Mouse (Mus musculus): ENCODE results near the gene Hist1h2bj. TPM values are rescaled to one million over a fixed set of nuclear protein-coding genes. Genes with fewer than 3 reads are reported as not detected.
A peak's percentile ranks its signal among the peaks of the same experiment; 100 is the strongest.
"Not testable (repeated sequence)": the region's sequence is repeated elsewhere in the genome, so short reads cannot be mapped to it uniquely, and the experiment has no call there.

Hist1h2bj gene
- polyA plus RNA-seq, 1 experiment from 2014 or later = 10.2 TPM

GRCm38 (mm10) chr13:22049737-22050440, 6.9 kb downstream of the Hist1h2bj start:
- 0 out of 2 replicates have a peak, but pooled peaks have one; percentile 37 for ATAC-seq (replicated peaks; ENCODE audit: low FRiP score, low read depth)
- under 1% methylated on average over 14 of the region's 14 CpGs for WGBS
- DNase-seq (ENCODE audit: low spot score) = peak; percentile 87
- Histone ChIP-seq H3K27ac (peak overlapping the region; percentile 72), H3K4me2 (ENCODE audit: low read length) (peak overlapping the region; percentile 67), H3K27me3 (ENCODE audit: insufficient read depth, low read length) (no peaks in the 10 kb centered on the region), H3K9ac (ENCODE audit: low read depth, low read length) (no peak overlapping the region; the same call in 1 of the 2 replicates), H3K4me3 (replicated peaks; ENCODE audit: low read depth, low read length) (peak overlapping the region; percentile 52), H3K9me3 (replicated peaks; ENCODE audit: low read length) (no peaks in the 10 kb centered on the region), H3K36me3 (ENCODE audit: insufficient read depth, low read length) (no peaks in the 10 kb centered on the region), H3K4me1 (replicated peaks; ENCODE audit: insufficient read depth, low read length) (no peaks in the 10 kb centered on the region)
- TF ChIP-seq CTCF (IDR thresholded peaks at IDR 0.05; ENCODE audit: low read depth) = no peak

GRCm38 (mm10) chr13:22050591-22051522, 7.8 kb downstream of the Hist1h2bj start:
- no peaks in the 10 kb centered on the region for H3K9me3 ChIP-seq (replicated peaks; ENCODE audit: low read length)
- no peaks in the 10 kb centered on the region for H3K36me3 ChIP-seq (ENCODE audit: insufficient read depth, low read length)
- peak; percentile 83 for TF ChIP-seq CTCF (IDR thresholded peaks at IDR 0.05; ENCODE audit: low read depth)
- peak overlapping the region; percentile 52 for H3K4me3 ChIP-seq (replicated peaks; ENCODE audit: low read depth, low read length)
- under 1% methylated on average over 52 of the region's 52 CpGs for WGBS
- H3K27ac ChIP-seq = peak overlapping the region; percentile 82
- peak overlapping the region; percentile 67 for H3K4me2 ChIP-seq (ENCODE audit: low read length)
- H3K9ac ChIP-seq (ENCODE audit: low read depth, low read length) = peak overlapping the region; percentile 60
- ATAC-seq (replicated peaks; ENCODE audit: low FRiP score, low read depth) (peak; percentile 97), DNase-seq (ENCODE audit: low spot score) (peak; percentile 97)
- H3K4me1 ChIP-seq (replicated peaks; ENCODE audit: insufficient read depth, low read length) = no peaks in the 10 kb centered on the region
- no peaks in the 10 kb centered on the region for H3K27me3 ChIP-seq (ENCODE audit: insufficient read depth, low read length)

- no peaks in the 10 kb centered on the region for H3K9me3 ChIP-seq (replicated peaks; ENCODE audit: low read length)
- peak overlapping the region; percentile 52 for H3K4me3 ChIP-seq (replicated peaks; ENCODE audit: low read depth, low read length)
- no peaks in the 10 kb centered on the region for H3K36me3 ChIP-seq (ENCODE audit: insufficient read depth, low read length)
- H3K9ac ChIP-seq (ENCODE audit: low read depth, low read length) = peak overlapping the region; percentile 60
- H3K4me1 ChIP-seq (replicated peaks; ENCODE audit: insufficient read depth, low read length) = no peaks in the 10 kb centered on the region
- H3K27me3 ChIP-seq (ENCODE audit: insufficient read depth, low read length) = no peaks in the 10 kb centered on the region
- DNase-seq (ENCODE audit: low spot score) = peak; percentile 40
- no peak for TF ChIP-seq CTCF (IDR thresholded peaks at IDR 0.05; ENCODE audit: low read depth)
- 14% methylated on average over 5 of the region's 5 CpGs for WGBS
- peak overlapping the region; percentile 67 for H3K4me2 ChIP-seq (ENCODE audit: low read length)
- H3K27ac ChIP-seq = peak overlapping the region; percentile 82
- no peak for ATAC-seq (replicated peaks; ENCODE audit: low FRiP score, low read depth)
Observed at GRCm38 (mm10) chr13:22051523-22051859, 8.5 kb downstream of the Hist1h2bj start.

- Histone ChIP-seq H3K9me3 (replicated peaks; ENCODE audit: low read length) (no peaks in the 10 kb centered on the region), H3K4me3 (replicated peaks; ENCODE audit: low read depth, low read length) (no peak overlapping the region), H3K27ac (no peak overlapping the region), H3K4me2 (ENCODE audit: low read length) (no peak overlapping the region), H3K36me3 (ENCODE audit: insufficient read depth, low read length) (no peaks in the 10 kb centered on the region), H3K4me1 (replicated peaks; ENCODE audit: insufficient read depth, low read length) (no peaks in the 10 kb centered on the region), H3K9ac (ENCODE audit: low read depth, low read length) (no peak overlapping the region), H3K27me3 (ENCODE audit: insufficient read depth, low read length) (no peaks in the 10 kb centered on the region)
- no peak for TF ChIP-seq CTCF (IDR thresholded peaks at IDR 0.05; ENCODE audit: low read depth)
- ATAC-seq (replicated peaks; ENCODE audit: low FRiP score, low read depth) = no peak
- 94% methylated on average over 1 of the region's 1 CpGs for WGBS
- DNase-seq (ENCODE audit: low spot score) = no peak
Observed at GRCm38 (mm10) chr13:22053754-22054153, 10.7 kb downstream of the Hist1h2bj start.

- no peak for ATAC-seq (replicated peaks; ENCODE audit: low FRiP score, low read depth)
Observed at GRCm38 (mm10) chr13:22061422-22061821, 18.4 kb downstream of the Hist1h2bj start.

GRCm38 (mm10) chr13:22063468-22063867, 20.5 kb downstream of the Hist1h2bj start:
- ATAC-seq (replicated peaks; ENCODE audit: low FRiP score, low read depth) = no peak

More at GRCm38 (mm10) chr13:22061422-22061821, 18.4 kb downstream of the Hist1h2bj start:
- no peak overlapping the region for H3K4me2 ChIP-seq (ENCODE audit: low read length)
- no peak overlapping the region for H3K4me3 ChIP-seq (replicated peaks; ENCODE audit: low read depth, low read length)
- H3K27me3 ChIP-seq (ENCODE audit: insufficient read depth, low read length) = no peaks in the 10 kb centered on the region
- 62% methylated on average over 1 of the region's 1 CpGs for WGBS
- H3K4me1 ChIP-seq (replicated peaks; ENCODE audit: insufficient read depth, low read length) = no peaks in the 10 kb centered on the region
- no peak for DNase-seq (ENCODE audit: low spot score)
- H3K27ac ChIP-seq = no peak overlapping the region
- no peaks in the 10 kb centered on the region for H3K36me3 ChIP-seq (ENCODE audit: insufficient read depth, low read length)
- no peak overlapping the region for H3K9ac ChIP-seq (ENCODE audit: low read depth, low read length)
- no peaks in the 10 kb centered on the region for H3K9me3 ChIP-seq (replicated peaks; ENCODE audit: low read length)
- TF ChIP-seq CTCF (IDR thresholded peaks at IDR 0.05; ENCODE audit: low read depth) = no peak

GRCm38 (mm10) chr13:22084140-22084539, 41.1 kb downstream of the Hist1h2bj start, which contains the start of gene Vmn1r188:
Gene Vmn1r188 (plus strand): TSS chr13:22084440.
- H3K4me1 ChIP-seq (replicated peaks; ENCODE audit: insufficient read depth, low read length); DNase-seq (ENCODE audit: low spot score); H3K36me3 ChIP-seq (ENCODE audit: insufficient read depth, low read length); H3K27me3 ChIP-seq (ENCODE audit: insufficient read depth, low read length); H3K9ac ChIP-seq (ENCODE audit: low read depth, low read length); H3K4me2 ChIP-seq (ENCODE audit: low read length); H3K9me3 ChIP-seq (replicated peaks; ENCODE audit: low read length); ATAC-seq (replicated peaks; ENCODE audit: low FRiP score, low read depth); H3K4me3 ChIP-seq (replicated peaks; ENCODE audit: low read depth, low read length); H3K27ac ChIP-seq: not testable (repeated sequence)
- 88% methylated on average over 1 of the region's 1 CpGs for WGBS

More at GRCm38 (mm10) chr13:22063468-22063867, 20.5 kb downstream of the Hist1h2bj start:
- no peak for DNase-seq (ENCODE audit: low spot score)
- H3K4me3 ChIP-seq (replicated peaks; ENCODE audit: low read depth, low read length) = no peak overlapping the region
- H3K36me3 ChIP-seq (ENCODE audit: insufficient read depth, low read length) = no peaks in the 10 kb centered on the region
- no peaks in the 10 kb centered on the region for H3K4me1 ChIP-seq (replicated peaks; ENCODE audit: insufficient read depth, low read length)
- no peaks in the 10 kb centered on the region for H3K27me3 ChIP-seq (ENCODE audit: insufficient read depth, low read length)
- no peak overlapping the region for H3K4me2 ChIP-seq (ENCODE audit: low read length)
- no peak overlapping the region for H3K9ac ChIP-seq (ENCODE audit: low read depth, low read length)
- no peak overlapping the region for H3K27ac ChIP-seq
- TF ChIP-seq CTCF (IDR thresholded peaks at IDR 0.05; ENCODE audit: low read depth) = no peak
- WGBS = 52% methylated on average over 1 of the region's 1 CpGs
- no peaks in the 10 kb centered on the region for H3K9me3 ChIP-seq (replicated peaks; ENCODE audit: low read length)

Measured in kidney, postnatal 0 days (tissue).